Mouse (Mus musculus) neural tube, embryonic 15.5 days (tissue): ENCODE measurements around the gene Spag5. TPM values are rescaled to one million over a fixed set of nuclear protein-coding genes. Genes with fewer than 3 reads are reported as not detected.
A peak's percentile ranks its signal among the peaks of the same experiment; 100 is the strongest.
"Not testable (repeated sequence)": the region's sequence is repeated elsewhere in the genome, so short reads cannot be mapped to it uniquely, and the experiment has no call there.

Experiments
- ATAC-seq: fragments of 200-750 bp; cut with Nextera tagmentation; 2 replicates; pipeline ENCODE4 v1.8.0; 2017; ENCODE audit warnings: mild to moderate bottlenecking, moderate TSS enrichment, moderate library complexity; ENCODE audit not compliant: low FRiP score
- H3K27ac ChIP-seq: fragments of 300-500 bp; sonication (generic); replicated peaks from 2 replicates; pipeline ENCODE4 v1.5.1; 2015; ENCODE audit warnings: mild to moderate bottlenecking, inconsistent platforms
- H3K27me3 ChIP-seq: fragments of 300-500 bp; sonication (generic); replicated peaks from 2 replicates; pipeline ENCODE4 v1.6.1; 2015; ENCODE audit warnings: inconsistent platforms
- H3K36me3 ChIP-seq: fragments of 300-500 bp; sonication (generic); 2 replicates; pipeline ENCODE4 v1.6.1; 2015; ENCODE audit warnings: inconsistent platforms
- H3K4me1 ChIP-seq: fragments of 300-500 bp; sonication (generic); 2 replicates; pipeline ENCODE4 v1.6.1; 2015; ENCODE audit warnings: inconsistent platforms
- H3K4me2 ChIP-seq: fragments of 300-500 bp; sonication (generic); 2 replicates; pipeline ENCODE4 v1.6.1; 2015; ENCODE audit warnings: inconsistent platforms, mild to moderate bottlenecking, moderate library complexity
- H3K4me3 ChIP-seq: fragments of 300-500 bp; sonication (generic); replicated peaks from 2 replicates; pipeline ENCODE4 v1.5.1; 2015; ENCODE audit warnings: mild to moderate bottlenecking, inconsistent platforms
- H3K9ac ChIP-seq: fragments of 300-500 bp; sonication (generic); replicated peaks from 2 replicates; pipeline ENCODE4 v1.6.1; 2015; ENCODE audit warnings: mild to moderate bottlenecking, inconsistent platforms
- H3K9me3 ChIP-seq: fragments of 300-500 bp; sonication (generic); replicated peaks from 2 replicates; pipeline ENCODE4 v1.6.1; 2016; ENCODE audit warnings: inconsistent platforms
- WGBS: fragments of 180-500 bp; shearing (Covaris S2); methylation state at CpG from one replicate; pipeline ENCODE4 v1.1.7; 2015; ENCODE audit warnings: mixed read lengths; 5-methylcytosine and 5-hydroxymethylcytosine counted together
- polyA plus RNA-seq: library from polyadenylated mRNA; unstranded; fragments of >200 nt; fragmentation: Nextera tagmentation; extraction: Ambion mirVana; gene quantifications from 2 replicates; pipeline ENCODE4 v1.2.1, GENCODE M21; 2015

Spag5 gene
- 6.5 and 13.1 TPM in 2 replicates for polyA plus RNA-seq

- whole genome bisulfite sequencing = under 1% methylated on average over 49 of the region's 49 CpGs
- H3K27ac ChIP-seq = peak within 1 kb of the TSS; percentile 64
- H3K27me3 ChIP-seq = no peaks in the 10 kb centered on the region
- peak within 1 kb of the TSS; percentile 100 for H3K4me2 ChIP-seq
- peaks cover 11% of the 10 kb centered on the region for H3K4me1 ChIP-seq
- H3K9ac ChIP-seq = peak within 1 kb of the TSS; percentile 56
- H3K36me3 ChIP-seq = no peaks in the 10 kb centered on the region
- H3K4me3 ChIP-seq = peak within 1 kb of the TSS; percentile 54
- H3K9me3 ChIP-seq = no peaks in the 10 kb centered on the region
- ATAC-seq = peak; percentile 99
These were observed at the start of gene Spag5 for GRCm38 (mm10) chr11:78301357-78302084. Spag5 (plus strand) TSS chr11:78301529.

- Histone ChIP-seq H3K4me3 (no peak overlapping the region), H3K27ac (no peak overlapping the region), H3K27me3 (peaks cover 7% of the 10 kb centered on the region; the same call in 1 of the 2 replicates), H3K9me3 (no peaks in the 10 kb centered on the region), H3K4me1 (no peaks in the 10 kb centered on the region), H3K36me3 (peaks cover 31% of the 10 kb centered on the region), H3K9ac (no peak overlapping the region), H3K4me2 (no peak overlapping the region)
- ATAC-seq = no peak
- 100% methylated on average over 1 of the region's 1 CpGs for WGBS
These were observed 44.7 kb upstream of the Spag5 start for GRCm38 (mm10) chr11:78256618-78257017.

GRCm38 (mm10) chr11:78260489-78261258 lies 40.7 kb upstream of the Spag5 start:
- Histone ChIP-seq H3K9ac (no peak overlapping the region), H3K36me3 (peaks cover 24% of the 10 kb centered on the region), H3K27ac (no peak overlapping the region), H3K4me3 (peak overlapping the region; percentile 93), H3K4me2 (peak overlapping the region; percentile 72), H3K4me1 (peaks cover 17% of the 10 kb centered on the region), H3K9me3 (no peaks in the 10 kb centered on the region), H3K27me3 (peaks cover 7% of the 10 kb centered on the region; the same call in 1 of the 2 replicates)
- 95% methylated on average over 2 of the region's 2 CpGs for WGBS
- ATAC-seq = no peak

GRCm38 (mm10) chr11:78261380-78262352 lies 39.7 kb upstream of the Spag5 start, which contains the start of gene 2610507B11Rik:
2610507B11Rik (plus strand) TSS chr11:78261752.
- peak within 1 kb of the TSS; percentile 72 for H3K4me2 ChIP-seq
- peaks cover 28% of the 10 kb centered on the region for H3K36me3 ChIP-seq
- no peaks in the 10 kb centered on the region for H3K9me3 ChIP-seq
- H3K27ac ChIP-seq = peak within 1 kb of the TSS; percentile 90
- H3K9ac ChIP-seq = peak within 1 kb of the TSS; percentile 83
- WGBS = under 1% methylated on average over 89 of the region's 115 CpGs
- H3K27me3 ChIP-seq = peaks cover 7% of the 10 kb centered on the region; the same call in 1 of the 2 replicates
- peaks cover 17% of the 10 kb centered on the region for H3K4me1 ChIP-seq
- peak; percentile 98 for ATAC-seq
- peak within 1 kb of the TSS; percentile 93 for H3K4me3 ChIP-seq

- peak overlapping the region; percentile 72 for H3K4me2 ChIP-seq
- H3K36me3 ChIP-seq = peaks cover 35% of the 10 kb centered on the region
- peak overlapping the region; percentile 93 for H3K4me3 ChIP-seq
- peaks cover 7% of the 10 kb centered on the region; the same call in 1 of the 2 replicates for H3K27me3 ChIP-seq
- no peaks in the 10 kb centered on the region for H3K9me3 ChIP-seq
- ATAC-seq = no peak
- peak overlapping the region; percentile 83; the same call in 1 of the 2 replicates for H3K9ac ChIP-seq
- H3K27ac ChIP-seq = peak overlapping the region; percentile 90; the same call in 1 of the 2 replicates
- H3K4me1 ChIP-seq = peaks cover 17% of the 10 kb centered on the region
- WGBS = 3% methylated on average over 8 of the region's 8 CpGs
These were observed 38.8 kb upstream of the Spag5 start for GRCm38 (mm10) chr11:78262550-78262949.

- Histone ChIP-seq H3K27me3 (no peaks in the 10 kb centered on the region), H3K4me3 (no peak overlapping the region), H3K9ac (no peak overlapping the region), H3K36me3 (peaks cover 62% of the 10 kb centered on the region), H3K9me3 (no peaks in the 10 kb centered on the region), H3K4me1 (peaks cover 17% of the 10 kb centered on the region), H3K27ac (no peak overlapping the region), H3K4me2 (no peak overlapping the region)
- ATAC-seq = no peak
- 92% methylated on average over 6 of the region's 6 CpGs for WGBS
These were observed 35.8 kb upstream of the Spag5 start for GRCm38 (mm10) chr11:78265571-78265970.

GRCm38 (mm10) chr11:78271986-78272385 lies 29.3 kb upstream of the Spag5 start:
- no peak for ATAC-seq
- WGBS = 79% methylated on average over 13 of the region's 13 CpGs
- no peak overlapping the region for H3K27ac ChIP-seq

GRCm38 (mm10) chr11:78275596-78275995 lies 25.7 kb upstream of the Spag5 start:
- WGBS = 97% methylated on average over 1 of the region's 1 CpGs
- Histone ChIP-seq H3K4me3 (no peak overlapping the region), H3K9ac (no peak overlapping the region), H3K4me1 (peaks cover 6% of the 10 kb centered on the region; the same call in 1 of the 2 replicates), H3K9me3 (no peaks in the 10 kb centered on the region), H3K4me2 (no peak overlapping the region), H3K27ac (no peak overlapping the region), H3K27me3 (no peaks in the 10 kb centered on the region), H3K36me3 (peaks cover 95% of the 10 kb centered on the region)
- no peak for ATAC-seq

More at GRCm38 (mm10) chr11:78271986-78272385, 29.3 kb upstream of the Spag5 start:
- Histone ChIP-seq H3K4me2 (no peak overlapping the region), H3K36me3 (peaks cover 91% of the 10 kb centered on the region), H3K4me3 (no peak overlapping the region), H3K9ac (no peak overlapping the region), H3K9me3 (no peaks in the 10 kb centered on the region), H3K4me1 (peaks cover 6% of the 10 kb centered on the region; the same call in 1 of the 2 replicates), H3K27me3 (no peaks in the 10 kb centered on the region)

GRCm38 (mm10) chr11:78276169-78276568 lies 25.2 kb upstream of the Spag5 start:
- H3K9ac ChIP-seq = not testable (repeated sequence)

GRCm38 (mm10) chr11:78278853-78279252 lies 22.5 kb upstream of the Spag5 start:
- 93% methylated on average over 7 of the region's 7 CpGs for WGBS
- Histone ChIP-seq H3K4me2 (no peak overlapping the region), H3K36me3 (peaks cover 94% of the 10 kb centered on the region), H3K9ac (no peak overlapping the region), H3K9me3 (no peaks in the 10 kb centered on the region), H3K27ac (no peak overlapping the region), H3K4me1 (no peaks in the 10 kb centered on the region), H3K4me3 (no peak overlapping the region), H3K27me3 (no peaks in the 10 kb centered on the region)
- no peak for ATAC-seq

More at GRCm38 (mm10) chr11:78276169-78276568, 25.2 kb upstream of the Spag5 start:
- not testable (repeated sequence) for H3K4me3 ChIP-seq, H3K9me3 ChIP-seq, H3K27ac ChIP-seq, H3K4me1 ChIP-seq, H3K4me2 ChIP-seq, ATAC-seq, H3K27me3 ChIP-seq
- WGBS = 93% methylated on average over 4 of the region's 4 CpGs
- peaks cover 97% of the 10 kb centered on the region for H3K36me3 ChIP-seq

- ATAC-seq = no peak
- Histone ChIP-seq H3K4me1 (no peaks in the 10 kb centered on the region), H3K27ac (no peak overlapping the region; the same call in 1 of the 2 replicates), H3K36me3 (peaks cover 94% of the 10 kb centered on the region), H3K9ac (no peak overlapping the region), H3K4me3 (no peak overlapping the region), H3K4me2 (no peak overlapping the region), H3K27me3 (no peaks in the 10 kb centered on the region), H3K9me3 (no peaks in the 10 kb centered on the region)
- WGBS = 81% methylated on average over 4 of the region's 4 CpGs
These were observed 21.7 kb upstream of the Spag5 start for GRCm38 (mm10) chr11:78279586-78279985.
